Comparison of ENCODE assay signal across 22 mouse cellular contexts in genomic region chr2:174287921-174288320, GRCm38 (mm10). TPM values are rescaled to one million over a fixed set of nuclear protein-coding genes. Genes with fewer than 3 reads are reported as not detected.
A peak's percentile ranks its signal among the peaks of the same experiment; 100 is the strongest.
DNase-seq lines count a peak whose midpoint lies in the region; ATAC-seq lines count a peak whose summit lies in the region.
"Had no signal": no experiment of that assay in that cellular context is flagged by ENCODE, and none has a peak within 500 bp of the region (broad histone marks: within the 10 kb centered on the region; RNA-seq: fewer than 3 reads in every experiment).

No protein-coding gene starts in this region.

- peak overlapping the region; percentile 9; the same call in 1 of the 2 replicates for H3K4me3 ChIP-seq in lung, embryonic 15.5 days
- H3K4me3 ChIP-seq in limb, embryonic 10.5 days: 0 out of 2 replicates have a peak overlapping the region, but pooled peaks have one; percentile 4
- H3K4me3 ChIP-seq in neural tube, embryonic 15.5 days (replicated peaks): peak overlapping the region; percentile 9; the same call in 1 of the 2 replicates
- H3K4me3 ChIP-seq: erythroblast, embryonic 14.5 days; forebrain, embryonic 15.5 days; hindbrain, embryonic 10.5 days; liver, embryonic 13.5 days; stomach, embryonic 15.5 days had no signal

- H3K9ac ChIP-seq in lung, embryonic 15.5 days: no peak overlapping the region
- no peak overlapping the region for H3K9ac ChIP-seq in neural tube, embryonic 15.5 days (replicated peaks)
- H3K9ac ChIP-seq: forebrain, embryonic 15.5 days; liver, embryonic 13.5 days; stomach, embryonic 15.5 days had no signal

- H3K27ac ChIP-seq in lung, embryonic 15.5 days: no peak overlapping the region
- no peak overlapping the region for H3K27ac ChIP-seq in limb, embryonic 10.5 days
- H3K27ac ChIP-seq in neural tube, embryonic 15.5 days (replicated peaks): no peak overlapping the region
- H3K27ac ChIP-seq: forebrain, embryonic 15.5 days; hindbrain, embryonic 10.5 days; liver, embryonic 13.5 days; stomach, embryonic 15.5 days had no signal

- no peak for DNase-seq in lung, adult 18-20 months
- DNase-seq in R1 (ENCODE audit: low read depth, low spot score): peak; percentile 92
- no peak for DNase-seq in limb, embryonic 10.5 days (ENCODE audit: low spot score)
- no peak for DNase-seq in urinary bladder, postnatal 4 days (ENCODE audit: low spot score in 2 of 2)
- no peak for DNase-seq in c-Kit-positive CD71-positive TER-119-positive erythroid progenitor cells, embryonic 14.5 days (ENCODE audit: low spot score)
- DNase-seq: adrenal gland, postnatal 10 days; cerebellum, adult 8-10 months; gastrocnemius, postnatal 10 days; kidney, postnatal 25 days; liver, embryonic 13.5 days; lung, postnatal 4 days; midbrain, embryonic 14.5 days; thymus, postnatal 4 days had no signal

- H3K9me3 ChIP-seq in lung, embryonic 15.5 days: peaks cover 25% of the 10 kb centered on the region
- peaks cover 11% of the 10 kb centered on the region; the same call in 1 of the 2 replicates for H3K9me3 ChIP-seq in limb, embryonic 10.5 days (replicated peaks)
- H3K9me3 ChIP-seq in neural tube, embryonic 15.5 days (replicated peaks): 0 out of 2 replicates have a peak, but pooled peaks cover 11% of the 10 kb centered on the region

- no peak overlapping the region for H3K4me2 ChIP-seq in lung, embryonic 15.5 days
- no peak overlapping the region for H3K4me2 ChIP-seq in neural tube, embryonic 15.5 days
- H3K4me2 ChIP-seq: forebrain, embryonic 15.5 days; heart, embryonic 11.5 days; liver, embryonic 13.5 days; stomach, embryonic 15.5 days had no signal

- H3K36me3 ChIP-seq in lung, embryonic 15.5 days: peaks cover 63% of the 10 kb centered on the region
- H3K36me3 ChIP-seq in limb, embryonic 10.5 days: peaks cover 98% of the 10 kb centered on the region
- peaks cover 38% of the 10 kb centered on the region for H3K36me3 ChIP-seq in neural tube, embryonic 15.5 days

- WGBS in lung, embryonic 15.5 days: 42% methylated on average over 7 of the region's 7 CpGs
- WGBS in limb, embryonic 10.5 days: 29% methylated on average over 7 of the region's 7 CpGs
- 38% methylated on average over 7 of the region's 7 CpGs for WGBS in neural tube, embryonic 15.5 days

- H3K4me1 ChIP-seq in lung, embryonic 15.5 days: peaks cover 11% of the 10 kb centered on the region; the same call in 1 of the 2 replicates
- peaks cover 53% of the 10 kb centered on the region for H3K4me1 ChIP-seq in limb, embryonic 10.5 days
- peaks cover 53% of the 10 kb centered on the region for H3K4me1 ChIP-seq in neural tube, embryonic 15.5 days

- no peak for ATAC-seq in lung, embryonic 15.5 days (ENCODE audit: borderline replicate concordance, extremely low read depth, low FRiP score, low TSS enrichment)
- no peak for ATAC-seq in neural tube, embryonic 15.5 days (ENCODE audit: low FRiP score)
- ATAC-seq: forebrain, embryonic 15.5 days; hindbrain, embryonic 16.5 days; intestine, postnatal 0 days had no signal

- peaks cover 60% of the 10 kb centered on the region for H3K27me3 ChIP-seq in lung, embryonic 15.5 days
- H3K27me3 ChIP-seq in limb, embryonic 10.5 days (ENCODE audit: low read depth, poor library complexity, severe bottlenecking): peaks cover 52% of the 10 kb centered on the region
- H3K27me3 ChIP-seq in neural tube, embryonic 15.5 days (replicated peaks): peaks cover 54% of the 10 kb centered on the region

RNA-seq across cellular contexts. Expression of gene Gnas, which starts 3.8 kb away (rescaled TPM):
- 2,028 and 2,095 TPM in 2 replicates for polyA plus RNA-seq in lung, embryonic 15.5 days (2015; fragmentation: Nextera tagmentation; extraction: Ambion mirVana)
- polyA plus RNA-seq in limb, embryonic 10.5 days (2016; fragmentation: Nextera tagmentation; extraction: Ambion mirVana): 1,045 and 1,269 TPM in 2 replicates
- polyA plus RNA-seq in neural tube, embryonic 15.5 days (2015; fragmentation: Nextera tagmentation; extraction: Ambion mirVana): 1,725 and 1,770 TPM in 2 replicates

RNA-seq across cellular contexts. Expression of gene Gm20721, which starts 58.6 kb away (rescaled TPM):
- polyA plus RNA-seq in lung, embryonic 15.5 days (2015; fragmentation: Nextera tagmentation; extraction: Ambion mirVana): 25.3 and 26.4 TPM in 2 replicates
- 14.9 and 15.2 TPM in 2 replicates for polyA plus RNA-seq in limb, embryonic 10.5 days (2016; fragmentation: Nextera tagmentation; extraction: Ambion mirVana)
- polyA plus RNA-seq in neural tube, embryonic 15.5 days (2015; fragmentation: Nextera tagmentation; extraction: Ambion mirVana): 17.0 and 19.8 TPM in 2 replicates
